Mouse (Mus musculus) layer of hippocampus, adult 11-12 months (tissue): ENCODE measurements at regions not wholly inside any gene's neighbourhood (a gene's known extent, or its start where the extent isn't known, plus 50 kb on each side); places are given as distances from the start of the nearest gene placed in this dataset.

Experiments used
- DNase-seq: peaks from one replicate; pipeline ENCODE4 v3.0.0; 2022; ENCODE audit warnings: low spot score

- DNase-seq, result no peak
Observed at GRCm38 (mm10) chr15:56979353-56979752, 498.1 kb downstream of the Slc22a22 start.

DNA sequence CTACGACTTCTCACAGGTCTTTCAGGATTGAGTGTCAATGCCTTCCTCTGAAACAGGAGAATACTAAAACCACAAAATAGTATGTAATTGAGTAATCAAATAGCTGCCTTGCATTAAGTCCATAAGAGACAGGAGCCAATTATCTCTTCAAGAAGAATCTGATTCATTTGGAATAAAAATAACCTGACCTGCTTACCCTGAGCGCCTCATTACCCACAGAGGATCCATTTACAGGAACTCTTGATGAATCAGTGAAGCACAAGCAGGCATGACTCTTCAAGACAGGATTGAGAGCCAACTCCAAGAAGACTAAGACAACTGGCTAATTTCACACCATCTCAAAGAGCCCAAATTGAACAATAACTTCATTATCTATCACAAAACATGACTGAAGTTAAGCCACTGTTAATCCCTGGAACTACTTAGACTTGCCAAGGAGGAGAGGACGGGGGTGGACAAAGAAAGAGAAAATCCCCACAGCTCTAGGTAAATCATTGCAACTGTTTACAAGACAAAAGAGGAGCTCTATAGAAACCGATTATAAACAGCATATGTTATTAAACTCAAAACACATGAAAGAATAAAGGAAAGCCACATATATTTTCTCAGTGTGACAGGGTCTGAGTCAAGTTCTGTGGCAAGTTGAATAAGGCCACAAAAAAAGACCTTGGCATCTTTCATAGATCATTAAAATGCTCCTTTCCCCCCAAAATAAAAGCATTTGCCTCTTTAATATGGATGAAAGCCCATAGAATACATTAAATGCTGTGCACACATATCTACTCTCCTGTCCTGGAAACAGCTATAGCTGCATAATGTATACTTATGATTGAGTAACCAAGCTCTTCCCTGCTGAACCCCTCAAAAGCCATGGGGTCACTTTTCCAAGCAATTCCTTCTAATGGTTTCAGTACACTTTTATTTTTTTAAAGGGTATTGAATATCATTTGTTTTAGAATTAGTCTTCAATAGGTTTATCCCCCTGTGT is 501.7 kb downstream of the Slc22a22 start:
- no peak for DNase-seq

GRCm38 (mm10) chr15:56970140-56970539 is 507.3 kb downstream of the Slc22a22 start:
- no peak for DNase-seq

DNA sequence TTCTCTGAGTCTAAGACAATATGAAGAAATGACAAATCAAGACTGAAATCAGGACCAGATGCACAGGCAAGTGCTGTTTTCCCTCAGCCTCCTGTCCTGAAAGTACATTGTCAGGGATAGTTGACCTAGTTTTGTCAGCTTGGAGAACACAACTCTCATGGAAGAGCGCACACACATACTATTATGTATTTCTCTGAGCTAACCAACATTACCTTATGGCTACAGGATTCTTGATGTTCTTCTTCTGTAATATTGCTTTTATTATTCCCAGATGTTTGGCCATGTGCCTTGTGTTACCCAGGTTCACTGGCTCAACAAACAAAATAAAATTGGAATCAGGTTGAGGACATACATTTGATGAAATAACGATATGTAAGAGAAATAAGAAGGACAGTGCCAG is 521.1 kb downstream of the Slc22a22 start:
- DNase-seq, result no peak

- DNase-seq, result no peak
Observed at GRCm38 (mm10) chr15:56952176-56952575, 525.2 kb downstream of the Slc22a22 start.

- DNase-seq, result no peak
Observed at GRCm38 (mm10) chr15:56950824-56951223, 526.6 kb downstream of the Slc22a22 start.

DNA sequence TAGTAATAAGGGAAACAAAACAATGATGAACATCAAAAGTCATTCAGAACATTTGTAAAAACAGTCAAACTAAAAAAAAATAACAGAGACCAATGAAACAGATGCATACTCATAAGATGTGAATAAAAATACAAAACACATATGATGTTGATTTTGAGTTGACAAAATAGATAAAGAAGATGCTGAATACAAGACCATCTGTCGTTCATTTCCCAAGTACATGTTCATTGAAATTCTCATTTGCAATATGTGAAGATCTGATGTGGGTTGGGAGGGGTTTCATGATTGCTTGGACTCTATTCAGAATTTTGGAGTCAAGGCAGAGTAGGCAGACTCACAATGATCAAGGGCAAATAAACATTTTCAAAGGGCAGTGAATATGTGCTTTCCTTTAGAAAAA is 536.5 kb downstream of the Slc22a22 start:
- no peak for DNase-seq

DNA sequence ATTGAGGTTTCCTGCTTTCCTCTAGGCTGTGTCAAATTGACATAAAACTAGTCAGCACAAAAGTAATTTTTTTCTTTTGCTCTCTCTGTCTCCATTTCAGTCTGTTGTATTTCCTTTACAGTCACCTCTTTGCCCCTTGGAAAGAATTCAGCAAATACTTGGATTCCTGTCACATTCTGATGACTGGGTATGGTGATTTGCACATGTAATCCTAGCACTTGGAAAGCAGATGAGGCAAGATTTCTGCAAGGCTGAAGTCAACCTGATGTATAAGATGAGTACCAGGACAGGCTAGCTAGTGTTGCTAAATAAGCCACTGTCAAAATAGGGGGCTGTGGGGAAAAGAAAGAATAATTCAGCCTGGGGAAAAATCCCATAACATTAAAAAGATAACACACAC is 580.9 kb downstream of the Slc22a22 start:
- no peak for DNase-seq

DNA sequence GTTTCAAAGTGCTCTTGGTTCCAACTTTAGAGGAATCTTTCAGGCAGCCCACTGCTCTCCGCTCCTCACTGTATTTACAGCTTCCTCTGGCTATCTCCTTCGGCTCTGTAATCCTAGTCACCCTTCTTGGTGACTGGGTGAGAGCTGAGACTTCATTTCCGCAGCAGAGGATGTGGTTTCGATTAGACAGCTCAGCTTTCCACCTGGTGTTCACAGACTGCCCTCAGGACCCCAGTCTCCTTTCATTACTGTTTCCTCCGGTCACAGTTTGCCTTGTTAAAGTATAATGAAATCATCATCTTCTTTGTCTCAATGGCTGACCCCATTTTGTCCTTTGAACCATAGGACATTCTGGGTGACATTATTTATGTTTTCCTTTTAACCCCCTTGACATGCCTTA is 595.9 kb downstream of the Slc22a22 start:
- DNase-seq, result no peak

- no peak for DNase-seq
Observed at GRCm38 (mm10) chr15:56865879-56866278, 611.5 kb downstream of the Slc22a22 start.

DNA sequence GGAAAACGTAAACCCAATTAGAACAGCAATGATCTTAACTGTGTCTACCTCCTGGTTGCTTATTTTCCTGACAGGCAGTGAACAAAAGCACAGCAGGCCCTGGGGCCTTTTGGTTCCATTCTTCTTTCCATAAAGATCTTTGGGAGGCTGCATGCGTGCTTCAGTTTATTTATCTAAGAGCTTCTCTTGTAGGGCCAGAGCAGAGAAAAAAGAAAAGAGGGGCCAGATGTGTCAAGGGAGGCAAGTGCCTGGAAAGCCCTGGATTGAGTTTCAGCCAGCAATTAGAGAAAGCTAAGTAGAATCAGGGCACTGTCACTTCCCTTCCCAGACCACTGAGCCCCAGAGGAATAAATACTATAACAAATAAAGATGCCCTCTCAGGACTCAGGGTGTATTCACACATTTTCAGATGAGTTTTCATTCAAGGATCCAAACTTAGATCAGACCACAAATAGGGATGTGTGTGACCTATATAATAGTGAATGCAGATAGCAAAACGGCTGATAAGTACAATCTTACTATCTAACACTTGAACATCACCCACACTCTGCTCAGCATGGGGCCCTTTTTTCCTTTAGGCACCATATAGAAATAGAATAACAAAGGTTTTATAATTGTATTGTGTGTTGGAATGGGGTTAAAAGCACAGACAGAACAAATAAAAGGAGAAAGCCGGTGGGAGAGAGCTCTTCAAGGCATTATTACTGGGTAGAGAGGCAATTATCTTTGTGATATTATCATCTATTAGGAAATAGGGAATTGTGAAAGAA is 612.2 kb downstream of the Slc22a22 start:
- DNase-seq, result no peak

- DNase-seq, result no peak
Observed at GRCm38 (mm10) chr15:56858627-56859334, 618.6 kb downstream of the Slc22a22 start.

DNA sequence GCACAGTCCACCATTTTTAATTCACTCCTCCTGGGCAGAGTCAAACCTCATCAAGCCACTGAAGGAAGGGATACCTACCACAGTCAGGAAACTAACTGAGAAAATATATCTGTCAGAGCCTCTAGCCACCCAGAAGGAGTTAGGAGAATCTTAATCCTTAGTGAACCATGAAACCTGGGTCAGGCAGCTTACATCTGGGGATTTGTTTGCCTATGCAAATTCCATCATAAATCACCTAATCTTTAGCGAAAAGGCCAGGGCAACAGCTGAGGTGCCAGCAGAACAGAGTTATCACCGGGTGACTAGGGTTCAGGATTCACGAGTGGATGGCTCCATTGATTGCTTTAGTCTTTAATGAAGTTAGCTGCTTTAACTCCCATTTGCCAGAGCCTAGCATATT is 619.3 kb downstream of the Slc22a22 start:
- DNase-seq, result no peak

GRCm38 (mm10) chr15:56856057-56856456 is 621.4 kb downstream of the Slc22a22 start:
- peak; percentile 45 for DNase-seq

DNA sequence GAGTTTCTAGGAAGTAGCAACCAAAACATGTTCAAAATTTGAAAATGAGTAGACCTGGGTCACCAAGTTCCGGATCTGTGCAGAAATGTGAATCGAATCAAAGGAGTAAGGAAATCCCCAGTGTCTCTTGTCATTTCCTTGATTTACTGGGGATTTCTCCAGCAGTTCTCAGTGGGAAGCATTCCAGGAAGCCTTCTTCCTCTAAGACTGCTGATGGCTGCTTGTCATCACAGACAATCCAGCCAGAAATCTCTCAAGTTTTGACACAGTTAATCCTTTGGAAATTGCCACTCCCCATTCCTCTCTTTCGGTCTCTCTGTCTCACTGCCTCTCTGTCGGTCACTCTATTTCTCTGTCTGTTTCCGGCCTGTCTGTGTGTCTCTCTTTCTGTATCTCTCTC is 624.3 kb downstream of the Slc22a22 start:
- DNase-seq, result no peak

- no peak for DNase-seq
Observed at GRCm38 (mm10) chr15:56847469-56848128, 629.8 kb downstream of the Slc22a22 start.

DNA sequence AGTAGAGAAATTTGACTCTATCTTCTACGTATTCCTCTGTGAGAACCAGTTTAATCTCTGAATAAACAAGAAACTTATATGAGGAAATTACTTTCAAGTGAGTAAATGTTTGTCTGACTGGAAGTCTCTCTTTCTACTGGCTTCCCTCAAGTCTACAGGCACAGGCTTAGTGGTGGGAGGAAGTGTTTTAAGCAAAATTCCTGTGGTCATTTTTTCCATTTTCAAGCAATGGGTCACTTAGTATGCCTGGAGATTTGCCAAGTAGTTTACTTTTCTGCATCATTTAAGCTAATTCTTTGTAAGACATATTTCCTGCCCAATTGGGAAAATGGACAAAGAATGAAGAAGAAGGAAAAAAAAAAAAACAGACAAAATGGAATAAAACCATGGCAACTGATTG is 632.9 kb downstream of the Slc22a22 start:
- no peak for DNase-seq

DNA sequence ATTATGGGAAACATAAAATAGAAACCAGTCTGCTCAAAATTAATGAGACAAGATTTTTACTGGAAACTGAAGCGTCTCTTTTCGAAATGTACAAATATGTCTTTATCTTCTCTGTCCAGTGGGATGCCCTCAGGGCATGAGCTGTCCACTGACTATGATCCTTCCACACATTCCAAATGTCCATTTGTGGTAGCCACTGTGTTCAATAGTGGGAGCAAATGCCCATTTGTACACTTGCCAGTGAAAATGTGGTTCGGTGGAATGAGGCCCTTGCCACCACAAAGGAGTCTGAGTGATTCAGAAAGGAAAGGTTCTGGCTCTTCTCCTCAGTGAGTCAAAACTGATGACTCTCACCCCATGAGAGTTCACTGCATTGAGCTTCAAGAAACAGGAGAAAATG is 635.9 kb downstream of the Slc22a22 start:
- no peak for DNase-seq

DNA sequence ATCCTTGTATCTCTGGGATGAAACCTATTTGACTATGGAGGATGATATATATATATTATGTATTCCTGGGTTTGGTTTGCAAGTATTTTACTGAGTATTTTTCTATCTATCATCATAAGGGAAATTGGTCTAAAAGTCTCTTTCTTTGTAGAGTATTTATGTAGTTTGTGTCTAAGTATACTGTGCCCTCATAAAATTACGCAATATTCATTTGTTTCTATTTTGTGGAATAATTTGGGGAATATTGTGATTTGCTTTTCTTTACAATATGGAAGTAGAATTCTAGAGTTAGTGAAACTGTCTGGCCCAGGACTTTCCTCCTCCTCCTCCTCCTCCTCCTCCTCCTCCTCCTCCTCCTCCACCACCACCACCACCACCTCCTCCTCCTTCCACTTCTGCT is 640.1 kb downstream of the Slc22a22 start:
- DNase-seq, result no peak

- DNase-seq, result no peak
Observed at GRCm38 (mm10) chr15:56834621-56835020, 642.8 kb downstream of the Slc22a22 start.

- DNase-seq, result no peak
Observed at GRCm38 (mm10) chr15:56832666-56833065, 644.8 kb downstream of the Slc22a22 start.
